Mouse (Mus musculus): Measurements from ENCODE around the gene Fbln2.

- TF ChIP-seq GATA1 (IDR thresholded peaks at IDR 0.05; ENCODE audit: low read length) (no peak), TAL1 (IDR thresholded peaks at IDR 0.05; ENCODE audit: low read length) (no peak)
These were observed 65.3 kb downstream of the Fbln2 start for GRCm38 (mm10) chr6:91277549-91277948.

Data from erythroblast, embryonic 14.5 days (primary cell).